Mouse (Mus musculus): ENCODE results near the gene Armh1.

- TF ChIP-seq POLR2A (IDR thresholded peaks at IDR 0.05; ENCODE audit: borderline replicate concordance, extremely low read depth, insufficient read depth, insufficient read length, poor library complexity, severe bottlenecking), result no peak
- TF ChIP-seq CTCF (IDR thresholded peaks at IDR 0.05; ENCODE audit: borderline replicate concordance, extremely low read depth, insufficient read depth, insufficient read length), result no peak
These were observed 30.1 kb downstream of the Armh1 start for GRCm38 (mm10) chr4:117221836-117222235.

All from brain, embryonic 14.5 days (tissue).